Mouse (Mus musculus) embryonic fibroblast, embryonic 13.5 days (primary cell): ENCODE measurements at regions not wholly inside any gene's neighbourhood (a gene's known extent, or its start where the extent isn't known, plus 50 kb on each side); places are given as distances from the start of the nearest gene placed in this dataset.

Source experiments
- CTCF ChIP-seq: IDR thresholded peaks from 2 replicates; pipeline ENCODE4 v1.5.1; 2011; ENCODE audit warnings: mild to moderate bottlenecking, control low read depth, low read length, moderate library complexity, borderline replicate concordance; ENCODE audit not compliant: insufficient read depth
- POLR2A ChIP-seq: IDR thresholded peaks from 2 replicates; pipeline ENCODE4 v1.6.1; 2011; ENCODE audit warnings: low read depth, mild to moderate bottlenecking, control low read depth, low read length, moderate library complexity

DNA sequence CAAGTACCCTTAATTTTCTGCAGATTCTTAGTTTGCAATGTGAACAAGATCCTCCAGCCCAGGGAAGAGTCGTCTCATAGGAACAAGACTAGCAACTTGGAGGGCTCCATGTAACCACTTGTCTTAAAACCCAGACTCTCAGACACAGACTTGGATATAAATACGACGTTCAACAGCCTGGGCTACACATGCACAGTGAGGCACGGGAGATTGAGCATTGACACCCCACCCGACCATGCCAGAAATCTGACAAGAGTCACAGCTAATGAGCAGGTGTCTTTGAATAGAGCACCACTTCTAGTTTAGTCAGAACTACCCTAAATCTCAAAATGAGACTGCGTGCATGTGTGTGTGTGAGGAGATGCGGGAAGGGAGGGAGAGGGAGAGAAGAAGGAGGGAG lies 243.5 kb downstream of the Sox4 start:
- TF ChIP-seq CTCF (no peak), POLR2A (no peak)
